Mouse (Mus musculus): Measurements from ENCODE around the gene Gal.

DNA sequence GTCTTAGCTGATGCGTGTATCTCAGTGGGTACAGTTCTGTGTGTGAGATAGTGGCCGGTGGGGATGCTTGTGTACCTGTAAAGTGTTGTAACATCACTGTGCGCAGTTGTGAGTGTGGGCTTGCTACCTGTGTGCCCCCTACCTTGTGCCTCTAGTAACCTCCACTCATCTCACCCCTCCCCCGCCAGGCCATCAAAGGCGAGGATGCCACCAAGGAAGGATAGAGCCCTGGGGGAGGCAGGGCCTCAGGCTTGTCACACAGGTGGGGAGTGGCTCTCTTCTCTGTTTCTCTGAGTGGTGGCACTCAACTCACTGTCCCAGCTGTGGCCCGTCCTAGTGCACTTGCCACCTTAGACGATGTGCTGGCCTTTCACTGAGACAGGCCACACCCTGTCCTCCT is 16.7 kb upstream of the Gal start:
- TF ChIP-seq CTCF (IDR thresholded peaks at IDR 0.05; ENCODE audit: low read depth) (no peak), EP300 (IDR thresholded peaks at IDR 0.05; ENCODE audit: low read depth) (no peak)

All from liver, postnatal 0 days (tissue).